Mouse (Mus musculus): Measurements from ENCODE around the gene Ihh.

The Ihh gene

DNA sequence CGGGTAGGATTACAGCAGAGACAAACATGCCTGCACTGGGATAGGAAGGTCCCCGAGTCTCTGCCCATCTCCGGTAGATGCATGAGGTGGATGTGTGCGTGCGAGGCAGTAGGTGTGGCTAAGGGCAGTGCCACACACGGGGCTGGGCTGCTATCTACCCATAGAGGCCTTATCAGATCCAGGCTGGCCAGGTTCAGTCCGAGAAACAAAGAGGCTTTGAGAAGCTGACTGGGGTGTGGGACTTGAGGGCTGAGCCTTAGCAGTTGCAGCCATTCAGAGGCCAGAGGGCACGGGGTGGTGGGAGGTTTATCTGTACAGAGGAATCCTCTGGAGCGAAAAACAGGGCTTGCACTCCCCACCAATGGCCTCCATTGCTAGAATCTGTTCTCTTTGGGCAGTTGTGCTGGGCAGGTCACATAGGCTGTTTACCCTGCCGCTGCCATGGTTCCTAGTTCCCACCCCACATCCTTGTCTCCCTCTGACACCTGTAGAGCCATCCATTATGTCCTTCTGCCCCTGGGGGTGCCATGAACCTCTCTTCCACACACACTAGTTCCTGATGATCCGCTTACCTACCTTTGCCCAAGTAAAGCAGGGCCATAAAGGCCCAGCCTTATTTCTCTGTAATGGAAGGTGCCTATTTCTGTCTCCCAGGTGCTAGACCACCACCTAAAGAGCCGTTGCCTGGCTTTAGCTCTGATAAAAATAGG lies 9.7 kb downstream of the Ihh start:
- no peak for DNase-seq

DNA sequence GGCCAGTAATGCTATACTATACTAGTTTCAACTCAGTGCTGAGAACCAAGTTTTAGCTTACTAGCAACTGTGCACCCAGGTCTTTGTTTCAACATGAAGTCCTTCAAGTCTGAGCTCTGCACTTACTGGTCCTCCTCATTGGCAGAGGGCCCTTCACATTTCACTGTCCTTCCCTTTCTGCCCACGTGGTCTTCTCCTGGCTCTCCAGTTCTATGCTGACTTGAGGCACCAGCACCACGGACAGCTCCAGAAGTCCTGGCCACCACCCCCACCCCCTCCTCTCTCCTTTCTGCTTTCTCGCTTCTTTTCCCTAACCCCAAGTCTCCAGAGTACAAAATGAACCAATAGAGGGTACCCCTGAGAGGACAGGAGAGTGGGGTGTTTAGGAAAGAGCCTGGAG lies 11.7 kb downstream of the Ihh start:
- DNase-seq, result peak; percentile 64

DNA sequence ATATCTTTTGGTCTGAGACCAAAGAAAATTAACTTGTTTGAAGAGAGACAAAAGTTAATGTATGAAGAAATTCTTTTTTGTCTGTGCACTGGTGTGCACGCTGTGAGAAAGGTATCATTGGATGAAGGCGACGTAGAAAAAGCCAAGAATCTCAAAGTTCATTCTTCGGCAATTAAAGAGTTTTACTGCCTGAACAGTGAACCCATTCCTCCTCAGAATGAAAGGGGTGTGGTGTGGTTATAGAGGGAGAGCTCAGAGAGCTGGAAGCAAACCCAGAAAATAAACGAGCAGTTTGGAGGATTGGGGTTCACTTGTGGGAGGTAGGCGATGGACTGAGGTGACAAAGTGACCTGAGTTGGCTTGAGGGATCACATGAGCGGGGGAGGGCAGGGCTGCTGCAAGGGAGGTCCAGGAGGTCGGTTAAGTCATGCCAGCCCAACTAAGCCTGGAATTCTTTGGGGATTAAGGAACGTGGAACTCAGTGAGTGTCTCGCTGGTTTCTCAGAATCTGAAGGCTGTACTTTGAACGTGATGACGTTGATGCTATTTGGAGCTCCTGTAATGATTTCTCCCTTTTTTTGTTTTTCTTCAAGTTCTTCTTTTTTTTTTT lies 15.1 kb downstream of the Ihh start:
- DNase-seq, result peak; percentile 49

DNA sequence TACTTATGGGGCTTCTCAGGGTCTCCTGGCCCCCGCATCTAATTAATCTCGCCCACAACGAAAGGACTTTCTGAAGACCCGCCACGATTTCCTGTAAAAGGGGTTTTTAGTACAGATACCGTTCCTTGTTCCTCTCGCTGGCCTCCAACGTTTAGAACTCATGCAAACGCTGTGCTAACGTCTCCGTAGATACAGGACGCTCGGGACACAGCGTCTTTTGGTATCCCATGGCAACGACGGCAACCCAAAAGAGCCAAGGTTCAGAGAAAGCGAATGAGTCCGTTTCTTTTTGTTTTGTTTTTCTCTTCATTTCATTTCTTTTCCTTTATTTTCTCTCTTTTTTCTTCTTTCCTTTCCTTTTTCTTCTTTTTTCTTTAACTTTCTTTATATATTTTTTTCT lies 16.1 kb downstream of the Ihh start, which contains the start of gene Cfap65:
Cfap65 (minus strand) TSS at position 198 of the 400 bp plus-strand sequence.
- peak; percentile 71 for DNase-seq

DNA sequence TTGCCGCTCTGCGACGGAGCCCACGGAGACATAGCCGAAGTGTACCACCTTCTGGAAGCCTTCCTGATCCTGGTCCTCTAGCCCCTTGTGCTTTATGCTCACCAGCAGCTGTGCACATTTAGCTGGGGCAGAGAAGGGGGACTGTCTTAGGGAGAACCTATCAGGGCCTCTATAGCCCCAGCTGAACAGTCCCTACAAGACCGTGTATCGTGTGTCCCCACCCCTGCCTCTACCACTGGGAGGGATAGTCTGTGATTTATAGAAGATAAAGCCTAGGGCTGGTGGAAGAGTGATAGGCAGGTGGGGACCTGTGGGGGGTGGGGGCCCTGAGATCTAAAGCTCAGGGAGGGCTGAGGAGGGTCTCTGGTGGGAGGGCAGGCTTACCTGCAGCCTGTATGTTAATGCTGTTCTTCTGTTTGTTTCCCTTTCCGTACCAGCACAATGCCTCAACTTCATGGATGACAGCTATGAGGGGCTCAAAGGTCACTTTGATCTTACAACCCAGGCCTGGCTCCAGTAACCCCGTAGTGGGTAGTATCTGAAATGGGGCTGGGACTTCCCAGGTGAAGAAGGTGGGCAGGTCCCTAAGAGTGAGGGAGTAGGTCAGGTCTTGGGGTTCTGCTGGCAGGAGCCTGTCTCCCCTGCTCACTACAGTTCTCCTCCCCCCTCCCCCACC lies 23.7 kb downstream of the Ihh start:
- no peak for DNase-seq

DNA sequence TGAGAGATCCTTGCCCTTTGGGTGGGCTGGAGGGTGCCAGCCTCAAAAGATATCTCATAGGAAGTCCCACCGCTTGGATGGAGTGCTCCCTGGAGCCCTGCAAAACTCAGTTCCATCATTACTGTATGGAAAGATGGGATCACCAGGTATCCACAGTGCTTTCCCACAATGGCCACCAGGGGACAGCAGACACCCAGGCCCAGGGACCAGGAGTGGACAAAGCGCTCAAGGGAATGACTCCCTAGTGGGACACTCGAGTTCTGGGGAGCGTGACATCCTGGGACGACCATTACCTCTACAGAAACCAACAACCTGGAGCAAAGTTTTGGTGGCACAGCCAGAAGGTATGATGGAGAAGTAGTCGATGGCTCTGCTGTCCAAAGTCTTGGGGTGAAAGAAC lies 24.8 kb downstream of the Ihh start:
- DNase-seq, result peak; percentile 82

DNA sequence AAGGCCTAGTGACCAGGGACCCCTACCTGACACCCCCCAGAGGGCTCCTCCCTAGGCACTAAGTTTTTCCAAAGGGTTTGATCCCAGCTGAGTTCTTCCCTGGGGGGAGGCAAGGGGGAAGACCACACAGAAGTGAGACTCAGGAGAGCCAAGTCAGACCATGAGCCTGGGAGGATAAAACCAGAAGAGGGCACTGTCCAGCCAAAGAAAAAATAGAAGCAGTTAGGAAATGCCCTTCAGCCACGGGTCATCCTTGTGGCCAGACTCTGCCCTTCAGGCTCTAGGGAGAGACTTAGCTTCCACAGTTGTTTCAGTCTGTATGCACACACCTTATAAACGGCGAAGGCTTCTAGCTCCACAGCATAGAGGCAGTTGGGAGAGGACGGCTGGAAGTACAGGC lies 27.0 kb downstream of the Ihh start:
- DNase-seq, result no peak

DNA sequence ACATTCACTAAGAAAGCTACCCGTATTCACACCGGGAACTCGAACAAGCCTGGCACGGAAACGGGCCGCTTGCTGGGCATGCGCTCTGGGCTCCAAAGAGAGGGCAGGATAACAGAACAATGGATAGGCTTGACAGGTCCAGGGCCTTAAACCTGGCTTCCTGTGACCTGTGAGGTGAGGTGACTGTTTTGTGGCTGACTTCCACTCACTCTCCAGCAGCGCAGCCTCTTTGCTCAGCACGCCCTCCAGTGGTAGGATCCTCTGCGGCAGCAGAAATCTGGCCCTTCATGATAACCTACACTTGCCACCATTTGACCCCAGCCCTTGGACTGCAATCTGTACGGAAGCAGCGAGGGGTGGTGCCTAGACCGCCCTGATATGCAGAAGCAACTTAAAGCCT lies 35.8 kb downstream of the Ihh start:
- peak; percentile 25 for DNase-seq

DNA sequence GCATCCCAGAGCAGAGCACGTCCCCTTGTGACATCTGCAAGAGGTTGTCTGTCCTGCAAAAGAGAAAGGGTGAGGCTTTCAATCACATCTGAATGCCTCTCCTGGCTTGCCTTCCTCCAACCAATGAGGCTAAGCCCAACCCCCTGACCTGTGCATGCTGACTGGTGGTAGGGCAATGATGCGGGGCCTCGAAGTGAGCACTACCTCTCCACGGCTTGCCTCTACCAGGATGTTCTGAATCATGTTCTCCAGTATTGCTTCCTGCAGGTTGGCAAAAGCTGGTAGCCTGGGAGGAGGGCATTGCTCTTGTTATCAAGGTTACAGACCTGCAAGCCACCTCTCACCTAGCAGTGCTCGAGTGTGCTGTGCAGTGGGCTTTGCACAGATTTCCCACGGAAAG lies 49.3 kb downstream of the Ihh start:
- no peak for DNase-seq

DNA sequence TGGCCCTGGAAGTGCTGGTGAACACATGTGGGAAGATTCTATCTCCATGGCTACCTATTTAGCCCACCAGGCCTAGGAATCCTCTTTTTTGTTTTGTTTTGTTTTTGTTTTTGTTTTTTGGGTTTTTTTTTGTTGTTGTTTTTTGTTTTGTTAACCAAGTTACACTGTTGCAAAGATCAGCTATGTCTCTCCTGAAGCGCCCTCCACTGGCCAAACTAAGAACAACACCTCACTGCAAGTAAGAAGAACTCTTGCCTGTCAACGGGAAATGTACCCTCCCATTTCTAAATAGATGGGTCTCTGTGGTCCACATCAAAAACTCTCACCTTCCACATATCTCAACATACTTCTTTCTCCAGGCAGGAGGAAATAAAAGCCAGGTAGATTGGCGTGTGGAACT lies 49.8 kb downstream of the Ihh start:
- DNase-seq, result peak; percentile 78

DNA sequence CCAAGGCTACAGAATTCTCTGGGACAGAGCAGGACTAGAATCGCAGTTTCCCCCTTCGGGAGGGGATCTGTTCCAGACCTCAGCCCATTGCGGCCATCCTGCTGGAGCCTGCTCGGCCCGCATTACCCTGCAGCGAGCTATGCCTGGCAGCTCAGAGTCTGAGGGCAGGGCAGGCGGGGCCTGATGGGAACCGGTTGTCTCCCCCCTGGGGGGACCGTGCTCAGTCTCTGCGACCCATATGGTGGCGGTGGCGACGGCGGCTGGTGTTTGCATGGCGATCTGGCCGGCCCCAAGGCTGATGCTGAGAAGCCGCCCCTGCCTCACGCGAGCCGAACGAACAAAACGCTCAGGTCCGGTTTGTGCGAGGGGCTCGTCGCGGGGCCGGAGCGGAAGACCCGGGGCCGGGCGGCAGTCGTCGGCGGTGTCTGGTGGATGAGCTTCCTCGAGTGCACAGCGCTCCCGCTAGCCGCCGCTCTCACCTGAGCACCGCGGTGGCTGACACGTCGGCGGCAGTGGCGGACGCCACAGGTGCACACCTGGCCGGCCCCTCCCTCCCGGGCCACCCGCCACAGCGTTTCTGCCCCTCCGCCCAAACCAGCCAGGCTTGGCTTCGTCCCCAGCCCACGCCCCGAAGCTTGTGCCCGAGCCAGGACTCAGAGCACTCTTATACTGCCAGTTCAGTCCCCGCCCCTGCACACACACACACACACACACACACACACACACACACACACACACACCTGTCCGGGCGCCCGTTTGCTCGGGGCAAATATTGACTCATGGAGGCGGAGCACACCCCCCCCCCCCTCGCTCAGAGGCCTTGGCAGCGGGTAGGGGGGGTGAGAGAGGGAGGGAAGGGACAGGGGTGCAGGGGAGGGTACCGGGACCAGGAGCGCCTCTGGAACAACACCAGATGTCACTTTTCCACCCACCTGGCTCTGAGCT lies 50.9 kb downstream of the Ihh start:
- peak; percentile 56 for DNase-seq

DNA sequence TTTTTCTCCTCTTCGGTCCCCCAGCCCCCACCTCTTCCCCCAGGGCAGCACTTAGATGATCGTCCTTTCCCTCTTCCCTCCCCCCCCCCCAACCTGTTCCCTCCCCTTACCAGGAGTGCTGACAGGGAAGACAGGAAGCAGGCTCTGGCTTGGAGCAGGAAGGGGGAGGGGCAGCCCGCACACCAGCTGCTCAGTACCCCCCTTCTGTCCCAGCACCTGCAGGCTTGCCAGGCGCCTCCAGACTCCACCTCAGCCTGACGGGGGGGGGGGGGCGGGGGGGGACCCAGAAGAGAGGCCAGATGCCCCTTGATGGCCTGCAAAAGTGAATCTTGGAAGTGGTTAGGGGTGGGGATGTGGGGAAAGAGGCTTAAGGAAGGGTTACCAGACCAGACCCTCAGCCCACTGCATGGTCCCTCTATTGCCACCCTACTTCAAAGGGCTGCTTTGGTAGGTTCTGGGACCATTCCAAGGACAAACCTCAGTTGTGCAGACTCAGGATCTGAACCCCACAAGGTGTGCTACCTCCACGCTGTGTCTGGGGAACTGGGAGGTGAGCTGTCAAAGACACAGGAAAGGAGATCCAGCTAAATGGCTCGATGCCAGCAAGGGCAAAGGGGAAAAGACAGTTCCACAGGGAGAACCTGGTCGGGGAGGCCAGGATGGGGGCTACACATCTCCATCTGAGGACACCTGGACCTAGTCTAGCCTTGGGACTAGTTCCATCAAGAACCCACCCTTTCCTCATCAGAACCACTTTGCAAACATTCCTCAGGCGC lies 52.6 kb downstream of the Ihh start:
- DNase-seq, result peak; percentile 51

DNA sequence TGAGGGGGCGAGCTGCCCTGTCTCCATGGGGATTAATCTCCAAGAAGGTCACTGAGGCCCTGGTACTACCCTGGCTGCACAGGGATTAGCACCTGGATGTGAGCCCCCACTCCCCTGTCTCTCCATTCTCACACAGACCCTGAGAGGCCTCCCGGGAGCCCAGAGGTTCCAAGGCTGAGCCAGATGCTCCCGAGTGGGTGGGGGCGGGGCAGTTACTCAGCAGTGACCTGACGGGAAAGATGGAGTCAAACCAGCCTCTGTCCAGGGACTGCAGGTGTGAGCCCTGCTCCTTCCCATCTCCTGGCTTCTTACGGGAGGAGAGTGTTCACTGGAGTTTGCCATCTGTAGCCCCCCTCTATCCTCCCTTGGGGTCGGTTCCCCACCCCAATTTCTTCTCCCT lies 53.5 kb downstream of the Ihh start:
- DNase-seq, result no peak
